Mouse (Mus musculus) embryonic facial prominence, embryonic 14.5 days (tissue): ENCODE measurements around the gene Acod1. TPM values are rescaled to one million over a fixed set of nuclear protein-coding genes. Genes with fewer than 3 reads are reported as not detected.

Source experiments
- ATAC-seq: fragments of 200-750 bp; cut with Nextera tagmentation; 2 replicates; pipeline ENCODE4 v1.8.0; 2017; ENCODE audit warnings: low read depth, moderate number of reproducible peaks, moderate TSS enrichment
- DNase-seq: peaks from one replicate; pipeline ENCODE4 v3.0.0-alpha.2; 2015; ENCODE audit warnings: low spot score
- H3K27ac ChIP-seq: fragments of 300-500 bp; sonication (generic); replicated peaks from 2 replicates; pipeline ENCODE4 v1.5.1; 2014; ENCODE audit warnings: low read depth, mild to moderate bottlenecking, low read length, moderate library complexity
- H3K27me3 ChIP-seq: fragments of 300-500 bp; sonication (generic); replicated peaks from 2 replicates; pipeline ENCODE4 v1.6.1; 2014; ENCODE audit warnings: low read length; ENCODE audit not compliant: control insufficient read depth, insufficient read depth
- H3K36me3 ChIP-seq: fragments of 300-500 bp; sonication (generic); 2 replicates; pipeline ENCODE4 v1.6.1; 2014; ENCODE audit warnings: low read length, mixed read lengths; ENCODE audit not compliant: control insufficient read depth, insufficient read depth
- H3K4me1 ChIP-seq: fragments of 300-500 bp; sonication (generic); 2 replicates; pipeline ENCODE4 v1.6.1; 2014; ENCODE audit warnings: antibody characterized with exemption, low read length; ENCODE audit not compliant: control insufficient read depth, insufficient read depth
- H3K4me2 ChIP-seq: fragments of 300-500 bp; sonication (generic); 2 replicates; pipeline ENCODE4 v1.6.1; 2014; ENCODE audit warnings: low read depth, mild to moderate bottlenecking, low read length, moderate library complexity, mixed read lengths
- H3K4me3 ChIP-seq: fragments of 300-500 bp; sonication (generic); 2 replicates; pipeline ENCODE4 v1.5.1; 2014; ENCODE audit warnings: low read depth, mild to moderate bottlenecking, low read length
- H3K9ac ChIP-seq: fragments of 300-500 bp; sonication (generic); 2 replicates; pipeline ENCODE4 v1.6.1; 2014; ENCODE audit warnings: low read depth, mild to moderate bottlenecking, low read length, moderate library complexity, mixed read lengths
- H3K9me3 ChIP-seq: fragments of 300-500 bp; sonication (generic); 2 replicates; pipeline ENCODE4 v1.6.1; 2016; ENCODE audit warnings: low read length; ENCODE audit not compliant: control insufficient read depth
- WGBS: fragments of 180-500 bp; shearing (Covaris S2); extraction: QIAGEN DNeasy Blood & Tissue Kit; methylation state at CpG from one replicate; pipeline ENCODE4 v1.1.7; 2014; 5-methylcytosine and 5-hydroxymethylcytosine counted together
- polyA plus RNA-seq: library from polyadenylated mRNA; unstranded; fragments of >200 nt; fragmentation: Nextera tagmentation; extraction: Ambion mirVana; gene quantifications from 2 replicates; pipeline ENCODE4 v1.2.1, GENCODE M21; 2014

The Acod1 gene
- polyA plus RNA-seq, 1 experiment from 2014 or later: 0.06 TPM

DNA sequence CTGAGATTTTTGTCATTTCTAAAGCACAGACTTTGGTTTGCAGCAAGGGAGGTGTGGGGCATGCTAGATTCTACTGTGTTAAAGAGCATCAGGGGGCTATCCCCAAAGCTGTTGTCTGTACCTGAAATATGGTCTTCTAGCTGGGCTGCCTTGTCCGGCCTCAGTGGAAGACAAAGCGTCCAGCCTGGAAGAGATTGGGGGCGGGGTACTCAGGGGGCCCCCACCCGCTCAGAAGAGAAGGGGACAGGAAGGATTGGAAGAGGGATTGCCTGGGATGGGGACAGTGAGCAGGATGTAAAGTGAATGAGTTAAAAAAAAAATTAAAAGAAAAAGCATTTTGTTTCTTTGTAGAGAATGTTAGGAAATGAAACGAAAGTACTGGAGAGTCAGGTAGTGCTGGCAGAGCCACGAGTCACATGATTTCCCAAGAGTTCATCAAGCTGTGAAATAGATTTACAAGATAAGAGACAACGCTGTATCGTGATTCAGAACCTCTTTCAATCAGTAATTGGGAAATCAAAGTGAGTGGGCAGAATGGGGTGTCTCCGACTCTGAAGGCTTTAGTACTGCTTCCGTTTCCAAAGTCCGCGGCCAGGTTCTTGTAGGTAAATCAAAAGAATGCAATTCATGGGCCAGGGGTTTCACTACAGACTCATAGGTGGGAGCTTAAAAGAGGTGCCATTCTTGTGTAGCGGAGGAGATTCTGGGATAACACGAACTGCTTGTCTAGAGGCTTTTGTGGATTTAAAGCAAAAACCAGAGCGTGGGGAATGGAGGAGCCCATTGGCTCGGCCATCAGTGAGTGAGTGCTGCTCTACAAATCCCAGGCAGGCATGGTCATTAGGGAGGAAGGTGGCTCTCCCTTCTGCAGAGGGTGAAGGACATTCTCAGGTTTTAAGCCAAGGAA, 31.5 kb downstream of the Acod1 start:
- ATAC-seq (no peak), DNase-seq (no peak)
- WGBS: 88% methylated on average over 16 of the region's 16 CpGs
- Histone ChIP-seq H3K4me1 (no peaks in the 10 kb centered on the region), H3K36me3 (peaks cover 61% of the 10 kb centered on the region), H3K4me3 (no peak overlapping the region), H3K27ac (no peak overlapping the region), H3K4me2 (no peak overlapping the region), H3K9me3 (no peaks in the 10 kb centered on the region), H3K9ac (no peak overlapping the region), H3K27me3 (no peaks in the 10 kb centered on the region)

DNA sequence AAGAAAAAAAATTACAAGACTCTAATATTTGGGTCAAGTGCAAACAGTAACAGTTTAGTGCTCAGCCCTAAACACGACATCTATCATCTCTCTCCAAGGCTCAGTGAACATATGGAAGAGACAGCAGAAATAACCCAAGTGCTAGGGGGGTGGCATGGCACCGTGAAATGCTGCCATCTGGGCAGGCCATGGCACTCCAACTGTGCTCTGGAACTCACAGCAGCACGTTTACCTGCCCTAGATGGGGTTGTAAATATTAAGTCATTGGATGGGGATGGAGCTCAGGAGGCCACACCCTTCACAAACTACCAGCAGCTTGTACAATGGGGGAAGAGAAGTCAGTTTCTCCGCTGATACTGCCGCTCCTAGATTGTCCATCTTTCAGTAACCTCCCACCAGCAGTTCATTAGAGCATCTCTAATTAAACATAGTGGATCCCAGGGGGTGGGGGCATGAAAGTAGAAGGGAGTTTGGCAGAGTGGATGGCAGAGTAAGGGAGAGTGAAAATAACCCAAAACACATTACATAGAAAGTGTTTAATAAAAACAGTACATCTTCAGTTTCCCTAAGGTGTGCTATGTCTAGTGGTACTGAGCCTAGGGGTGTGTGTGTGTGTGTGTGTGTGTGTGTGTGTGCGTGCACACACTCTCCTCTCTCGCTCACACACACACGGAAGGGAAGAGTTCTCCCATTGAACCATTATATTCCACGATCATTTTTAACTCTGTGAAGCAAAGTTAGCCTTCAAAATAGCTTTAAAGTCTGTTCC, 32.6 kb downstream of the Acod1 start:
- DNase-seq (no peak), ATAC-seq (no peak)
- peaks cover 58% of the 10 kb centered on the region for H3K36me3 ChIP-seq
- 86% methylated on average over 9 of the region's 9 CpGs for WGBS
- H3K4me3 ChIP-seq: no peak overlapping the region
- no peak overlapping the region for H3K27ac ChIP-seq
- no peaks in the 10 kb centered on the region for H3K4me1 ChIP-seq
- H3K27me3 ChIP-seq: no peaks in the 10 kb centered on the region
- H3K9me3 ChIP-seq: no peaks in the 10 kb centered on the region
- H3K4me2 ChIP-seq: no peak overlapping the region
- H3K9ac ChIP-seq: no peak overlapping the region

DNA sequence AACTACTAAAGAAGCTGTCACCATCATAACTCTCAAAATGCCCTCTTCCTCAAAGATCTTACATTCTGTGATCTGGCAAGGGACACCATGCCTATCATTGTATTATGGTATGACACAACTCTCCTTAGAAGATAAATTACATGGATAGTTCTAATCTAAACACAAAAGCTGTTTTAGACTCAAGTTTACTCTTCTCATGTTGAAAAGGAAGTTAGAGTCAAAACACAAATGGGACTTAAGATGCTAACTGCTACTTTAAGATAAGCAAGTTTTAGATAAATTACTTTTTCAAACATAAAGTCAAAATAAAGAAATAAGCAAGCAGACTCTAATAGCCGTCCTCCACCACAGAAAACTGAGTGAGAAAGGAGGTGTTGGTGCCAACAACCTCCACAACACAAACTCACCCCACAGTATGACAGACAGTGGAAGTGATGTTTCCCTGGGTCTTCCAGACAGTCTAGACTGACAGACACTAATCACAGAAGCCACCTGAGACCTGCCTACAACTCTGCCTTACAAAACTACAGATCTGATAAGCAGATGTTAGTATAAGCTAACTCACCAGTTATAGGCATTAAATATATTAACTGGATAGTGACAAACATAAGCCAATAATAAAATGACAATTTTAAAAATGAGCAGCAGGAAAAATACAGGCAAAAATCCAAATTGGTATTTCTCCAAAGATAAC, 39.2 kb downstream of the Acod1 start:
- Histone ChIP-seq H3K27ac (no peak overlapping the region), H3K4me1 (no peaks in the 10 kb centered on the region), H3K27me3 (no peaks in the 10 kb centered on the region), H3K36me3 (peaks cover 73% of the 10 kb centered on the region), H3K9ac (no peak overlapping the region), H3K4me2 (no peak overlapping the region), H3K9me3 (no peaks in the 10 kb centered on the region), H3K4me3 (no peak overlapping the region)
- ATAC-seq (no peak), DNase-seq (no peak)
- WGBS: 88% methylated on average over 1 of the region's 1 CpGs

DNA sequence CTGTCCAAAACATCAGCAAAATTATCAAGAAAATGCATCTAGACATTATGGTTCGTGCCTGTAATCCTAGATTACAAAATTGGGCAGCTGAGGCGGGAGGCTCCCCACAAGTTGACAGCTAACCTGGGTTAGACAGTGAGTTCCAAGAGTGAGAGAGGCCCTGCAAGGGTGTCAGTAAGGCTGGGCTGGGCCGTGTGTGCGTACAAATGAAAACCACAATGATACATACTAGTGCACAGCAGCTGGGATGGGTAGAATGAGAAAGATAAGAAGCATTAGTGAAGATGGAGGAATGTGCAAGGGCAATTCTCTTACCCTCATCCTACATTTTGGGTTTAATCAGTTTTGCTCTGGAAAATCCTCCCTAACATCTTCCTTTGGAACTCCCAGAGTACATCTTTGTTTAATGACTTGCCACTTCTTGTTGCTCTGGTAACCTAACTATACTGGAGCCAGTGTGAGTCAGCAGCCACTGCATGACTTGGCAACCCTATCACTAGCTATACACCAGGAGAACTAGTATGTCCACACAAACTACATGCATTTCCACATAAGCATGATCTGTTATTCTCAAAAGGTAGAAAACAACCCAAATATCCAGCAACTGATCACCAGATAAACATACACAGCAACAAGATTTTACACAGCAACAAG, 40.0 kb downstream of the Acod1 start:
- ATAC-seq (no peak), DNase-seq (no peak)
- Histone ChIP-seq H3K27ac (no peak overlapping the region), H3K36me3 (peaks cover 78% of the 10 kb centered on the region), H3K4me2 (no peak overlapping the region), H3K9ac (no peak overlapping the region), H3K4me1 (no peaks in the 10 kb centered on the region), H3K4me3 (no peak overlapping the region), H3K9me3 (no peaks in the 10 kb centered on the region), H3K27me3 (no peaks in the 10 kb centered on the region)
- 94% methylated on average over 4 of the region's 4 CpGs for WGBS

DNA sequence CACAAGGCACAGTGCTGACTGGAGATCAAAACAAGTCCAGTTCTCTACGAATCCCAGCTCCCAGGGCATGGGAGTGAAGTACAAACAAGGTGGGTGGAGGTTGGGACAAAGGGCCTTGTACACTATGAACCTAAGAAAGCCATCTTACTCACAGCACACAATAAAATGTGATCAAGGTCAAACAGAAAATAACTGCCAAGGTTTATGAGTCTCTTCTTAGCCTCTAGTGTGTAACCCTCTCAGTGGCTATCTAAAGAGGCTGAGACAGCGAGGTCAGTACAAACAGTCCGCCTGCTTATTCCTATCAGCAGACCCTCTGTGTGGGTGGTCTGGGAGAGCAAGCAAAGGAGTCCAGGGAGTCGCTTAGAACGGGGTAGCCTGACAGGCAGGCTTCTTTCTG, 41.1 kb downstream of the Acod1 start:
- WGBS: 87% methylated on average over 5 of the region's 5 CpGs
- H3K9me3 ChIP-seq: no peaks in the 10 kb centered on the region
- ATAC-seq (no peak), DNase-seq (no peak)
- no peak overlapping the region for H3K27ac ChIP-seq
- no peak overlapping the region for H3K9ac ChIP-seq
- no peak overlapping the region for H3K4me2 ChIP-seq
- no peak overlapping the region for H3K4me3 ChIP-seq
- H3K27me3 ChIP-seq: no peaks in the 10 kb centered on the region
- no peaks in the 10 kb centered on the region for H3K4me1 ChIP-seq
- peaks cover 75% of the 10 kb centered on the region for H3K36me3 ChIP-seq

DNA sequence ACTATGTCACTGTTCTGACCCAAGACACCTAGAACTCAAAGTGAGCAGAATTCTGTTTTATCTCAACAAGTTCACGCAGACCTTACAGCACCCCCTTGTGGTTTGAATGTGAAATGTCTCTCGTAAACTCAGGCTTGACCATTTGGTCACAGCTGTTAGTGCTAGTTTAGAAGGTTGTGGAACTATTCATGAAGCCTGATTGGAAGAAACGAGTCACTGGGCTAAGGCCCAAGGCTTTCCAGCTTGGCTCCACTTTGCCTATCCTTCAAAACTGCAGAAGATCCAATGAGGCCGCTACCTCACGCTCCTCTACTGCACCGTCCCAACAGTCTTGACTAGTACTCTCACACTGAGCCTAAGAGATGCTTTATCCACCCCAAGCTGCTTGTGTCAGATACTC, 41.8 kb downstream of the Acod1 start:
- Histone ChIP-seq H3K4me1 (no peaks in the 10 kb centered on the region), H3K27ac (no peak overlapping the region), H3K4me3 (no peak overlapping the region), H3K4me2 (no peak overlapping the region), H3K9ac (no peak overlapping the region), H3K9me3 (no peaks in the 10 kb centered on the region), H3K27me3 (no peaks in the 10 kb centered on the region), H3K36me3 (peaks cover 77% of the 10 kb centered on the region)
- WGBS: 73% methylated on average over 6 of the region's 6 CpGs
- no peak for ATAC-seq
- peak; percentile 39 for DNase-seq

DNA sequence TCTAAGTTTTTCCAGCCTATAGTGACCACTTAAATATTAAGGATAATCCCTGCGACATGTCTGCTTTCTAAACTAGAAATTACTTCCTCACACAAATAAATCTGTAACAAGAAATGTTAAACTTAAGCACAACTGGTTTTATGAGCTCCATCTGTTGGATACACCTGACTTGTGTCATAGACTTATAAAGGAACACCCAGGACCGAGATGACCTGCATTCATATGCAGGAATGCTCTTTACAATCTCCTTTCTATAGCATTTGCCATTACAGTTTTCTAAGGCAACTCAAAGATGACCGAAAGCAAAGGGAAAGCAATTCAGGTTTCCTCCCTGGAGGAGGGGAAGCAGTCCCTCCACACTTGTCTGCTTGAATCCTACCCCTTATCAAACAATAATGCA, 46.5 kb downstream of the Acod1 start:
- no peak for DNase-seq
- Histone ChIP-seq H3K4me1 (peaks cover 6% of the 10 kb centered on the region), H3K4me2 (no peak overlapping the region), H3K36me3 (peaks cover 53% of the 10 kb centered on the region), H3K27ac (no peak overlapping the region), H3K9me3 (no peaks in the 10 kb centered on the region), H3K27me3 (no peaks in the 10 kb centered on the region), H3K9ac (no peak overlapping the region), H3K4me3 (no peak overlapping the region)
- 89% methylated on average over 3 of the region's 3 CpGs for WGBS
- no peak for ATAC-seq

DNA sequence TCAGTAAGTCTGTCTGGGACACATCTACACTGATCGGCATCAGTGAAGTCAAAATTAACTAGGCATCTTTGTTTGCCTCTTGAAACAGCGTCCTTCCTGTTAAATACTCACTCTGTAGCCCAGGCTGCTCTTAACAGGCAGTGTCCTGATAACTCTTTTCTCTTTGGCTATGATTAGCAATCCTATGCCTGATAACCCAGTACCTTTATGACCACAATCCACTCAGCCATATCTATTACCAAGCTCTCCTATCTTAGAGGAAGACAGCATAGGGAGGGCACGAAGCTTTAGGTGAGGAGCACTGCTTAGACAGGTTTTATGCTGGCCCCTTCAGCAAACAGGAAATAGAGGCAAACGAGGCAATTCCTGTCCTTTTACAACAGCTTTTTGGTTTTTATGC, 46.9 kb downstream of the Acod1 start:
- no peak for ATAC-seq
- Histone ChIP-seq H3K9ac (no peak overlapping the region), H3K27me3 (no peaks in the 10 kb centered on the region), H3K4me2 (no peak overlapping the region), H3K9me3 (no peaks in the 10 kb centered on the region), H3K36me3 (peaks cover 49% of the 10 kb centered on the region), H3K4me3 (no peak overlapping the region), H3K27ac (no peak overlapping the region), H3K4me1 (peaks cover 6% of the 10 kb centered on the region)
- DNase-seq: no peak
- 75% methylated on average over 4 of the region's 4 CpGs for WGBS
